11 mouse cellular contexts compared by ENCODE assay signal in the genomic region with DNA sequence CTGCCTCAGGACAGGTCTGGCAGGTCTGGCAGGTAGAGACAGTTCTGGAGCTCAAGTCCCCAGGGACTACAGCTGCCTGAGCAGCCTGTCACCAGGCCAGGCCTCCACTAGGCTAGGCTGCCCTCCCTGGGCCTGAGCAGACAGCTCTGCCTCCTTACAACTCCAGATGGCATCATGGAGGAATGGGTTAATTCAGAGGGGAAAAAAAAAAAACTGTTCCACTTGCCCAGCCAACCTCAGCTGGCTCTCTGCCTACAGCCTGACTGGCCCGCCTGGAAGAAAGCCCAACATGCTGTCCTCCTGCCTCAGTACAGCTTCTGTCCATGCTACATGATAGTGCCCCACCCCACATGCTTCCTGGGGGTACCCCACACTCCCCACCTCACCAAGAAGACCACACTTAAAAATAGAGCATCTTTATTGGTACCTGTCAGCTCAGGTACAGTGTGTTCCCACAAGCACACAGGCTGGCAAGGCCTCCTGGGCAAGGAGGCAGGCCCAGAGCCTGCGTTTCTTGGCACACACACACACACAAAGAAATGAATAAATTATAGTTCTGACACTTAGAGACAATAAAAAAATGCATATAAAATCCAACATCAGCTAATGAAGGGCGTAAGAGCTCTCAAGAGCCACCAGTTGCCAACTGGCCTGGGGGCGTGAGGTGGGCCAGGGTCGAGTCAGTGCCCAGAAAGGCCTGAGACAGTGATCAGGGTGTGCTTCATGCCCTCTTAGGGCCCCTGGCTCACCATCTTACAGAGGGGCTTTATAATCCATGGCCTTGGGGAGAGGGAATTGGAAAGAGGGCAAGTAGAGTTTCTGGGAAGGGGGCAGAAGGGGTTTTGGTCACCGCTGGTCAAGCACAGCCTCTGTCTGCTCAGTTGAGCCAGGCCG. TPM values are rescaled to one million over a fixed set of nuclear protein-coding genes. Genes with fewer than 3 reads are reported as not detected.
DNase-seq lines count a peak whose midpoint lies in the region; ATAC-seq lines count a peak whose summit lies in the region.
"Had no signal": no experiment of that assay in that cellular context is flagged by ENCODE, and none has a peak within 500 bp of the region (broad histone marks: within the 10 kb centered on the region; RNA-seq: fewer than 3 reads in every experiment).

No protein-coding gene starts in this region.

- no peak overlapping the region for H3K9ac ChIP-seq in hindbrain, embryonic 16.5 days (ENCODE audit: low read depth, low read length)
- no peak overlapping the region for H3K9ac ChIP-seq in midbrain, embryonic 15.5 days
- H3K9ac ChIP-seq: limb, embryonic 12.5 days had no signal

- H3K36me3 ChIP-seq in heart, embryonic 10.5 days: peaks cover 47% of the 10 kb centered on the region
- H3K36me3 ChIP-seq in hindbrain, embryonic 16.5 days (ENCODE audit: control insufficient read depth, insufficient read depth, low read length): no peaks in the 10 kb centered on the region
- H3K36me3 ChIP-seq in midbrain, embryonic 15.5 days (replicated peaks): no peaks in the 10 kb centered on the region

- H3K27me3 ChIP-seq in heart, embryonic 10.5 days (ENCODE audit: insufficient read depth, poor library complexity, severe bottlenecking): no peaks in the 10 kb centered on the region
- no peaks in the 10 kb centered on the region for H3K27me3 ChIP-seq in hindbrain, embryonic 16.5 days (replicated peaks; ENCODE audit: control insufficient read depth, insufficient read depth, low read length)
- no peaks in the 10 kb centered on the region for H3K27me3 ChIP-seq in midbrain, embryonic 15.5 days (replicated peaks)
- H3K27me3 ChIP-seq: limb, embryonic 12.5 days had no signal

- no peak overlapping the region for H3K4me2 ChIP-seq in hindbrain, embryonic 16.5 days (ENCODE audit: low read length)
- no peak overlapping the region for H3K4me2 ChIP-seq in midbrain, embryonic 15.5 days
- H3K4me2 ChIP-seq: limb, embryonic 12.5 days had no signal

- 0 out of 2 replicates have a peak overlapping the region, but pooled peaks have one; percentile 52 for H3K27ac ChIP-seq in heart, embryonic 10.5 days
- peak overlapping the region; percentile 55 for H3K27ac ChIP-seq in hindbrain, embryonic 16.5 days (ENCODE audit: low read depth, low read length)
- 0 out of 2 replicates have a peak overlapping the region, but pooled peaks have one; percentile 40 for H3K27ac ChIP-seq in midbrain, embryonic 15.5 days
- H3K27ac ChIP-seq: limb, embryonic 12.5 days had no signal

- DNase-seq in heart, embryonic 10.5 days (ENCODE audit: low spot score): no peak
- no peak for DNase-seq in heart, adult 8-10 months (ENCODE audit: low spot score)
- peak; percentile 88 for DNase-seq in cerebellum, adult 9-11 months
- no peak for DNase-seq in gastrocnemius, postnatal 4 days (ENCODE audit: low spot score in 2 of 2)
- DNase-seq in urinary bladder, adult 2 months (ENCODE audit: low spot score): no peak

- ATAC-seq in CD4-positive, CD25-positive, alpha-beta regulatory T cell, adult 4 months: peak; percentile 18
- peak; percentile 70 for ATAC-seq in hindbrain, embryonic 16.5 days
- peak; percentile 63 for ATAC-seq in midbrain, embryonic 15.5 days (replicated peaks)

- H3K4me3 ChIP-seq in heart, embryonic 10.5 days: no peak overlapping the region
- no peak overlapping the region for H3K4me3 ChIP-seq in hindbrain, embryonic 16.5 days (ENCODE audit: low read length)
- no peak overlapping the region for H3K4me3 ChIP-seq in midbrain, embryonic 15.5 days
- H3K4me3 ChIP-seq: erythroblast, embryonic 14.5 days; limb, embryonic 12.5 days had no signal

- peaks cover 27% of the 10 kb centered on the region for H3K4me1 ChIP-seq in heart, embryonic 10.5 days
- peaks cover 11% of the 10 kb centered on the region for H3K4me1 ChIP-seq in hindbrain, embryonic 16.5 days (ENCODE audit: control insufficient read depth, insufficient read depth, low read depth, low read length)
- H3K4me1 ChIP-seq in midbrain, embryonic 15.5 days: peaks cover 17% of the 10 kb centered on the region

- 83% methylated on average over 7 of the region's 7 CpGs for WGBS in heart, embryonic 10.5 days
- WGBS in hindbrain, embryonic 16.5 days: 66% methylated on average over 7 of the region's 7 CpGs
- WGBS in midbrain, embryonic 15.5 days: 77% methylated on average over 7 of the region's 7 CpGs

- H3K9me3 ChIP-seq in heart, embryonic 10.5 days: no peaks in the 10 kb centered on the region
- H3K9me3 ChIP-seq in hindbrain, embryonic 16.5 days (ENCODE audit: control insufficient read depth, low read length): no peaks in the 10 kb centered on the region
- H3K9me3 ChIP-seq in midbrain, embryonic 15.5 days: no peaks in the 10 kb centered on the region
- H3K9me3 ChIP-seq: limb, embryonic 12.5 days had no signal

RNA-seq across cellular contexts. Expression of a gene that starts 13.4 kb away (rescaled TPM):
- 7.5 and 8.0 TPM in 2 replicates for polyA plus RNA-seq in heart, embryonic 10.5 days (2016; fragmentation: Nextera tagmentation; extraction: Ambion mirVana)
- 10 to 100 TPM; 10.9 to 32.1 (median 16.1) TPM for total RNA-seq in heart, adult 8-10 months (2022)
- polyA plus RNA-seq in CD4-positive, CD25-positive, alpha-beta regulatory T cell, adult 4 months (2017; shearing (Covaris generic)): 10 to 100 TPM; 22.7 to 89.4 TPM
- polyA plus RNA-seq in hindbrain, embryonic 16.5 days (2015; fragmentation: Nextera tagmentation; extraction: Ambion mirVana): 1.8 and 2.7 TPM in 2 replicates
- 1.4 and 1.5 TPM in 2 replicates for polyA plus RNA-seq in midbrain, embryonic 15.5 days (2015; fragmentation: Nextera tagmentation; extraction: Ambion mirVana)
- total RNA-seq in gastrocnemius, postnatal 4 days (2021): 1 to 10 TPM; 4.5 to 5.4 TPM
- polyA plus RNA-seq in urinary bladder, adult 2 months (2012; rRNA removed): 15.6 and 26.4 TPM in 2 replicates

RNA-seq across cellular contexts. Expression of a gene that starts 33.6 kb away (rescaled TPM):
- 0.28 and 0.48 TPM in 2 replicates for polyA plus RNA-seq in heart, embryonic 10.5 days (2016; fragmentation: Nextera tagmentation; extraction: Ambion mirVana)
- total RNA-seq in heart, adult 8-10 months (2022): under 1 TPM in 1 of 4 experiments, not detected in 3; 0.09 TPM
- polyA plus RNA-seq in CD4-positive, CD25-positive, alpha-beta regulatory T cell, adult 4 months (2017; shearing (Covaris generic)): under 1 TPM in 1 of 2 experiments, not detected in 1; 0.15 TPM
- polyA plus RNA-seq in hindbrain, embryonic 16.5 days (2015; fragmentation: Nextera tagmentation; extraction: Ambion mirVana): 1.1 and 1.4 TPM in 2 replicates
- polyA plus RNA-seq in midbrain, embryonic 15.5 days (2015; fragmentation: Nextera tagmentation; extraction: Ambion mirVana): 1.0 and 1.4 TPM in 2 replicates
- total RNA-seq in gastrocnemius, postnatal 4 days (2021): under 1 TPM; 0.15 to 0.34 TPM
- polyA plus RNA-seq in urinary bladder, adult 2 months (2012; rRNA removed): 1.2 and 1.4 TPM in 2 replicates
- polyA plus RNA-seq: erythroblast, embryonic 14.5 days had no signal

RNA-seq across cellular contexts. Expression of a gene that starts 33.6 kb away (rescaled TPM):
- polyA plus RNA-seq in heart, embryonic 10.5 days (2016; fragmentation: Nextera tagmentation; extraction: Ambion mirVana): 26.5 and 26.8 TPM in 2 replicates
- total RNA-seq in heart, adult 8-10 months (2022): 10 to 100 TPM; 35.0 to 41.4 (median 37.9) TPM
- polyA plus RNA-seq in CD4-positive, CD25-positive, alpha-beta regulatory T cell, adult 4 months (2017; shearing (Covaris generic)): 1 to 10 TPM; 3.6 to 7.5 TPM
- 33.1 and 36.0 TPM in 2 replicates for polyA plus RNA-seq in hindbrain, embryonic 16.5 days (2015; fragmentation: Nextera tagmentation; extraction: Ambion mirVana)
- polyA plus RNA-seq in midbrain, embryonic 15.5 days (2015; fragmentation: Nextera tagmentation; extraction: Ambion mirVana): 32.2 and 33.1 TPM in 2 replicates
- total RNA-seq in gastrocnemius, postnatal 4 days (2021): 10 to 100 TPM; 18.8 to 25.2 TPM
- 27.6 and 30.6 TPM in 2 replicates for polyA plus RNA-seq in urinary bladder, adult 2 months (2012; rRNA removed)

RNA-seq across cellular contexts. Expression of a gene that starts 52.4 kb away (rescaled TPM):
- polyA plus RNA-seq in heart, embryonic 10.5 days (2016; fragmentation: Nextera tagmentation; extraction: Ambion mirVana): 41.1 and 90.1 TPM in 2 replicates
- total RNA-seq in heart, adult 8-10 months (2022): 100 to 1,000 TPM; 130 to 157 (median 141) TPM
- not detected for polyA plus RNA-seq in CD4-positive, CD25-positive, alpha-beta regulatory T cell, adult 4 months (2017; shearing (Covaris generic))
- polyA plus RNA-seq in hindbrain, embryonic 16.5 days (2015; fragmentation: Nextera tagmentation; extraction: Ambion mirVana): 0.35 TPM in 1 of 2 replicates, not detected in the other
- 0.03 TPM in 1 of 2 replicates, not detected in the other for polyA plus RNA-seq in midbrain, embryonic 15.5 days (2015; fragmentation: Nextera tagmentation; extraction: Ambion mirVana)
- total RNA-seq in gastrocnemius, postnatal 4 days (2021): 100 to 1,000 TPM; 101 to 111 TPM
- 0.11 and 0.22 TPM in 2 replicates for polyA plus RNA-seq in urinary bladder, adult 2 months (2012; rRNA removed)
- polyA plus RNA-seq: erythroblast, embryonic 14.5 days; G1E had no signal

Comparison
In these comparisons a context has a peak if more than half of its experiments do, and no peak if none do; other contexts are left out.
1. ATAC-seq: peak in every context shown above with its lines; median percentile 70 in hindbrain, embryonic 16.5 days; 63 in midbrain, embryonic 15.5 days; 18 in CD4-positive, CD25-positive, alpha-beta regulatory T cell, adult 4 months.